Mouse (Mus musculus): ENCODE measurements around the gene Htr6.
A peak's percentile ranks its signal among the peaks of the same experiment; 100 is the strongest.

Htr6 gene

GRCm38 (mm10) chr4:139048518-139048917 lies 26.9 kb downstream of the Htr6 start:
- no peak for DNase-seq (ENCODE audit: low read depth)

DNA sequence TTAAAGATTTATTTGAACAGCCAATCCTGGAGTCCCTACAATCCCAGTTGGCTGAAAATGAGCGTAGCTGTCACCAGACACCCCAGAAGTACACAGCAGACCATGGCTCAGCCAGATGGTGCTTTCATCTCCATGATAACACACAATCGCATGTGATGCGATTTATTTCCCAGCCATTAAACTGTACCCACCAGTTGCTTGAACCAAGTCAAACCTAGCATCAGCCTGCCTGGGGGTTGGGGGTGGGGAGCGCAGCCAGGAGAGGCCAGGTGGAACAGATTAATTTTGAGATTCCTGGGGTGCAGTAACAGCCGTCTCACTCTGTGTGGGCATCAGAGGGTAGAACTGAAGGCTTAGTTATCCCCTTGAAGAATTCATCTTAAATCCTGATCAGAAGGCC lies 29.0 kb downstream of the Htr6 start:
- no peak for DNase-seq (ENCODE audit: low read depth)

DNA sequence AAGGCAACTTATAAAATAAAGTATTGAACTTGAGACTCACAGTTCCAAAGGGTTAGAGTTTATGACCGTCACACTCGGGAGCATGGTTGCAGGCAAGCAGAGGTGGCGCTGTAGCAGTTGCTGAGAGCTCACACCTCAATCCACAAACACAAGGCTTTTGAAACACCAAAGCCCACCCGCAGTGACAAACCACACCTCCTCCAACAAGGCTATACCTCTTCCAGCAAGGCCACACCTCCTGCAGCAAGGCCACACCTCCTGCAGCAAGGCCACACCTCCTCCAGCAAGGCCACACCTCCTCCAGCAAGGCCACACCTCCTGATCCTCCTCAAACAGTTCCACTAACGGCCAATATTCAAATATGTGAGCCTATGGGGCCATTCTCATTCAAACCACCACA lies 30.8 kb downstream of the Htr6 start:
- DNase-seq (ENCODE audit: low read depth) = no peak

DNA sequence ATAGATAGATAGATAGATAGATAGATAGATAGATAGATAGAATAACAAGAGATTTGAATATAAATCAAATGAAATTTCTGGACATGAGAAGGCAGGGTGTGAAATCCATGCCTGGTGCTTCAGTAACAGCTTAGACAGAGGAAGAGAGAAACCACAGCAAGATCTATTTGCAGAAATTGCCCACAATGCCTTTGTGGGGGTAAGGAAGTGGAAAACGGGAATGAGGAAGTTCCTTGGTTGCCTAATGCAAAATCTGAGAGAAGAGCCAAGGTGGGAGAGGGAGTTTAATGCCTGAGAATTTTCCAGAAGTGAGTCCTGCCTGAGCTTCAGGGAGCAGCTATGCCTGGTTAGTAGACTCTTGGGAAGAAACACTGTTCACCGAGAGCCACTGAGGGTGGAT lies 31.8 kb downstream of the Htr6 start:
- DNase-seq (ENCODE audit: low read depth) = no peak

- no peak for DNase-seq (ENCODE audit: low read depth)
Measured at GRCm38 (mm10) chr4:139042611-139043010, 32.8 kb downstream of the Htr6 start.

- no peak for DNase-seq (ENCODE audit: low read depth)
Measured at GRCm38 (mm10) chr4:139040084-139040839, 35.1 kb downstream of the Htr6 start.

DNA sequence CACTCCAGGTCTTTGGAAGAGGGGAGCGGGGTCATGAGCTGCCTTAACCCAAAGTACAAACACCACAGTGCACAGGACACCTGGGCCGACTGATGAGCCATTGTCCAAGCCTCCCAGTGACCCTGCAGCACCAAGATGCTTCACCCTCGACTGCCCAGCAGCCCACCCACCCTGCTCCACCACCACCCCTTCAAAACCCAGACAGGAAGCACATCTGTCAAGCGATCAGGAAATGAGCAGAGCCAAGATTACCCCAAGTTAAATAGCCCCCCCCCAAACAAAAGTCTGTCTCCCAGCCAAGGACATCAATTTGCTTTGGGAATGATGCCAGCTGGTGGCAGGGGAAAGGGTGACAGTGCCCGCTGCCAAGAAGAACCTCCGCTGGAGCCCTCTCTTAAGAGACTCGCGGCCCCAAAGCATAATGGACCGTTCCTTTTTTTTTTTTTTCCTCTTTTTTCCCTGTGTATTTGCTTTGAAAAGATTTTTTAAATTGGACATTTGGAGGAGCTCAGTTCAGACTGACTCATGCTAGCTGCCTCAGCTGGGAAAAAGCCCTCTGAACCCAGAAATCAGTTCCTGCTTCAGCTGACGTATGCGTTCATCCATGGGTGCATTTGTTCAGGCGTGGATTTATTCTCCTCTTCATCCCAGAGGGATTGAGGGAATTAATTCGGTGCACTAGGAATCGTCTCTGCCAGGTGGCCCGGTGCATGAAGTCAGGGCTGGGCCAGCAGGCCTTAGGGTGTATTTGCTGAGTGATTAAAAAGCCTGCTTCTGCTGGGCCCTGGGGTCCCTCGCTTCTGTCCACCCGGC lies 37.4 kb downstream of the Htr6 start:
- DNase-seq (ENCODE audit: low read depth) = no peak

- DNase-seq (ENCODE audit: low read depth) = no peak
Measured at GRCm38 (mm10) chr4:139035799-139036198, 39.6 kb downstream of the Htr6 start.

- DNase-seq (ENCODE audit: low read depth) = no peak
Measured at GRCm38 (mm10) chr4:139034942-139035341, 40.4 kb downstream of the Htr6 start.

GRCm38 (mm10) chr4:139034540-139034939 lies 40.8 kb downstream of the Htr6 start:
- no peak for DNase-seq (ENCODE audit: low read depth)

GRCm38 (mm10) chr4:139034010-139034367 lies 41.4 kb downstream of the Htr6 start:
- DNase-seq (ENCODE audit: low read depth) = no peak

DNA sequence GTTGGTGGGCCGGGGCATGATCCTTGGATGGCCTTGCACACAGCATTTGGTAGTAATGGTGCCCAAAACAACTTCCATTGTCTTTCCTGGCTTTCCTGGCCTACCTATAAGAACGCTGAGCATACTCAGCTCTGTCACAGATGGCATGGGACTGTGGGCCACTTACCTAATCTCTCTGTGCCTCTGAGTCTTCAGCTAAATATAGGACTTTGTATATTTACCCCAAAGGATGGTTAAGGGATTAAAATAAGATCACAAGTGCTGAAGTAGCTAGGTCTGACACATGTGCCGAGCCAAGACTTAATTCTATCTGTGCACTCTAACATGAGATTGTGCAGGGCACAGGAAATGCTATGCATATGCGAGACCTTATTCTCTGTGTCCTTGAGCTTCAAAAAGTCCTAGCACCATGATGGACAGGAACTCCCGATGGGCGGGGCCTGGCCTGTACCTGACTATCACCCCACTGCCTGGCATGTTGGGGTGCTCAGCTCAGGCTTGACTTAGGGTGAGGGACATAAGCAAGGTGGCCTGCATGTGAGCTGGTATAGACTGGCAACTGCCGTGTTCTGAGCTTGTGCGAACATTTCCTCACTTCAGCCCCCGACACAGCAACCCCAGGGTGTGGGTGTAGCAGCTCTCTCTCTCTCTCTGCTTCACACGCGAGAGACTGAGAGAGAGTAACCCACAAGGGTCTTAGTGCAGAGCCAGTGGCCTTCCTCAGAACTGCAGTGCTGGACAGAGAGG lies 41.9 kb downstream of the Htr6 start:
- DNase-seq (ENCODE audit: low read depth) = no peak

DNA sequence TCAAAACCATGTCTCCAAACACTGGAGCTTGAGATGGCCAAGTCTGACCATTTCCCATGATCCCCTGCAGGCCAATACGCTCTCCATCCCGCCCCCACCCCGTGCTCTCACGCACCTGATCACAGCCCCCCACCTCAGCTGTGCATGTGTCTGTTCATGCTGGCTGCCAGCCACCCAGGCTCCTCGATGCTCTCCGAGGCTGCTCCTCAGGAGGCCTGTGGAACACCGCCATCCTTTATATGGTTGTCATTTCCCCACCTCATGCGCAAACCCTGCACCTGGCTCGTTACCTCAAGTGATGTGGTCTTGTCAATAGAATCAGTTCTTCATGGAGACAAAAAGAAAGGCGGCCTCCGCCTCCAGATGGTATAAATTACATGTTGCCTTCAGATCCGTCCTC lies 42.8 kb downstream of the Htr6 start:
- no peak for DNase-seq (ENCODE audit: low read depth)

GRCm38 (mm10) chr4:139030675-139031074 lies 44.7 kb downstream of the Htr6 start:
- no peak for DNase-seq (ENCODE audit: low read depth)

GRCm38 (mm10) chr4:139024379-139024778 lies 51.0 kb downstream of the Htr6 start:
- no peak for DNase-seq (ENCODE audit: low read depth)

- DNase-seq (ENCODE audit: low read depth) = no peak
Measured at GRCm38 (mm10) chr4:139020385-139020784, 55.0 kb downstream of the Htr6 start.

DNA sequence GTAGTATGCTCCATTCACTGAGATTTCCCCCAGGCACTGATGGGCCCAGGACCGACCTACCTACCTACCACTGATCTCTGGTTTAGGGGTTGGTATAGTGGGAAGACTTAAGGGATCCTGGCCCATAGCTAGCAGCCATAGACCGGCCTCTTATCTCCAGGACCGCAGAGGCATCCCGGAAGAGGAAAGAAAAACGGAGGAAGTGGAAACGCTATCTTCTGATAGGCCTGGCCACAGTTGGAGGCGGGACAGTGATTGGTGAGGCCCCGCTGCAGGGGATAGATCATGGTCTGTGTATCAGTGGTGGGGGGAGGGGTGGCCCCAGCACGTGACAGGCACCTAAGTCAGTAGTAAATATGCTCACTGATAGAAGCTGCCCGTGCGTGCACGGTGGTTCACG lies 56.0 kb downstream of the Htr6 start:
- DNase-seq (ENCODE audit: low read depth) = no peak

DNA sequence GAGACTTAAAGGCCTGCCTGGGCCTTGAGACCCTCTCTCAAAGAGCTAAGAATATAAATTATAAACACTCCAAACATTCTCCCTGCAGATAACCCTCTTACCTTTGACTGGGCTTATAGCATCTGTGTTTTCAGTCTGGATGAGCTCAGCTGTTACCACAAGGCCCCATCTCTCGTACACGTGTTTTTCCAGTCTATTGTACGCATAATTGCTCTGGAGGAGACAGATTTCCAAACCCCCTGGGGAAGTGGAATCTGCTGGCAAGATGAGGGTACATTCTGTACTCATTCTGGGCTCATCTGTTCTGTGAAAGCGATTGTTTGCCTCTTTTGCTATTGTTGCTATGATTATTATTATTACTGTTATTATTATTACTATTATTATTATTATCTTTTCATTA lies 56.4 kb downstream of the Htr6 start:
- no peak for DNase-seq (ENCODE audit: low read depth)

DNA sequence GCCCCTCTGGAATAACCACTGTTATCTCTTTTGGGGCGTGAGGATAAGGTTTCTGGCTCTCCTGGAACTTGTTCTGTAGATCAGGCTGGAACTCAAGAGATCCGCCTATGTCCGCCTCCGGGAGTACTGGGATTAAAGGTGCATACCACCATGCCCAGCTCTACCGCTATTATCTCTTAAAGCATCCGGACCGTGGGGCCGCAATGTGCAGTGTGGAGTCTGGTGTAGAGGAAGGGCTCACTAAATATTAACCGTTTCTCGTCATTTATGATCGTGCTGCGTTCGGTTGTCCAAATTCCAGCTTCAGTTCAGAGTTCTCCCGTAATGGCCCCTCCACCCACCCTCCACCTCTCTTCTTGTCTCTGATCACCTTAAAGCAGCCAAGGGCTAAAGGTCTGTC lies 57.0 kb downstream of the Htr6 start:
- no peak for DNase-seq (ENCODE audit: low read depth)

DNA sequence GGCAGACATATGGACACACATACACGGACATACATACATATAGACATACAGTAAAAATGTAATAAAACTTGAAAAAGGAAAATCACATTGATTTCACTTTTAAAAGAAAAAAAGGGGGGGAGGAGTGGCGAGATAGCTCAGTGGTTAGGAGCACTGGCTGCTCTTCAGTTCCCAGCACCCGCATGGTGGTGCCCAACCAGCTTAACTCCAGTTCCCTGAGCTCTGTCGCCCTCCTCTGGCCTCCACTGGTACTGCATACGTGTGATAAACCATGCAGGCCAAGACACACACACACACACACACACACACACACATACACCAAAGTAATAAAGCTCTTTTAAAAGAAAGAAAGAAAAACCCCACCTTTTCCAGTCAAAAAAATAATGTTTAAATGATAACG lies 60.6 kb downstream of the Htr6 start:
- DNase-seq (ENCODE audit: low read depth) = peak; percentile 37

- DNase-seq (ENCODE audit: low read depth) = no peak
Measured at GRCm38 (mm10) chr4:139013281-139013680, 62.1 kb downstream of the Htr6 start.

DNA sequence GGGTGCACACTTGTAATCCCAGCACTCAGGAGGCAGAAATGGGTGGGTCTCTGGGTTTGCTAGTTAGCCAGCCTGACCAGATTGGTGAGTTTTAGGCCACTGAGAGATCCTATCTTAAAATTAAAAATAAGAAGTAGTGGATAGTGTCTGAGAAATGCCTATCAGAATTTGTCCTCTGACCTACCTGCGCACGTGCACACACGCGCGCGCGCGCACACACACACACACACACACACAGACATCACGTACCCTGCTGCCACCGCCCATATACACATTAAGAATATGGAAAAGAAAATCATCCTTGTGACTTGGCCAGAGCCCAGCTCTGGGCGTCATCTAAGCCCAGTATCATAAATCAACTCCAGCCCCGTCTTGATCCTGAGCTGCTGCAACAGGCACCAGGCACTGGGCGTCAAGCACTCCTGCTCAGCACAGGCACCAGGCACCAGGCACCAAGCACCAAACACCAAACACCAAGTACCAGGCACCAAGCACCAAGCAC lies 64.1 kb downstream of the Htr6 start:
- no peak for DNase-seq (ENCODE audit: low read depth)

Data from naive thymus-derived CD4-positive, alpha-beta T cell, adult 2 months (primary cell).